Mouse (Mus musculus) cortical plate, adult 2 months (tissue): ENCODE measurements around the gene Mest.

Experiments used
- CTCF ChIP-seq: fragments of 200-500 bp; IDR thresholded peaks from 2 replicates; pipeline ENCODE4 v1.5.1; 2011; ENCODE audit warnings: mild to moderate bottlenecking, control low read depth, low read length; ENCODE audit not compliant: insufficient read depth; ENCODE audit errors: extremely low read depth
- POLR2A ChIP-seq: fragments of 200-500 bp; IDR thresholded peaks from 2 replicates; pipeline ENCODE4 v1.6.1; 2011; ENCODE audit warnings: mild to moderate bottlenecking, low read length, control low read depth; ENCODE audit not compliant: insufficient read depth; ENCODE audit errors: extremely low read depth

DNA sequence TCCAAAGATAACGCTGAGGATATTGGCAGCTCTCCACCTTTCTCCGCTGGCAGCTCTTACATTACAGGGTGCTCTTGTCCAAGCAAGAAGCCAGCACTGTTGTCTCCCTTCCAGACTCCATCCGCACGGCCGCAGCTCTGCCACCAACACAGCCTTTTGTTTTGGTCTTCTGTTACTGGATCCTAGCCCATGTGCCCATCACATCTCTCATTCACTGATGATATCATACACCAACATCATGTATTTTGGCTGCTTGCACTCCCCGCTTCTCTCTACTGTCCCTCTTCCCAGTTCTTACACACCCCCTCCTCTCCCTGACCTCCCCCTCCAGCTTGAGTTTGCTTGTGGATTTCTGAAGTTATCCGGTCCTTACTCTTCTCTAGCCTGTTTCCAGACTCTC is 6.6 kb upstream of the Mest start:
- no peak for TF ChIP-seq CTCF
- TF ChIP-seq POLR2A, result no peak
